Mouse (Mus musculus) gastrocnemius, postnatal 14 days (tissue): Measurements from ENCODE around the gene Poldip3. TPM values are rescaled to one million over a fixed set of nuclear protein-coding genes. Genes with fewer than 3 reads are reported as not detected.

ENCODE experiments used
- DNase-seq: peaks from one replicate; pipeline ENCODE4 v3.0.0; 2021; ENCODE audit warnings: mixed read lengths
- intact Hi-C: fragments of 180-260 bp; cut with DNase I; formaldehyde crosslinking; loops from one replicate; pipeline ENCODE4 v1.15.1; 2025; ENCODE audit warnings: low total_unique reads
- long read RNA-seq, 2 experiments: library from polyadenylated mRNA; stranded (forward); transcript quantifications; one replicate each; pipeline ENCODE4 v2.0.0; 2021
- total RNA-seq, 2 experiments: library from RNA; stranded (reverse); gene quantifications; 2 replicates each; pipeline ENCODE4 v1.2.3; 2021

Gene Poldip3
- total RNA-seq, result 10 to 100 TPM; 25.8 to 26.5 TPM
- long read RNA-seq, experiment 1, transcript Poldip3-201 (9 exons, 3,299 nt), result major isoform, 24 of 35 reads
- long read RNA-seq, experiment 1, partial matches to known transcripts, result 7 of 35 reads
- long read RNA-seq, experiment 1, other reads (novel, unspliced or antisense), result 0 of 35 reads
- long read RNA-seq, experiment 2, transcript Poldip3-201 (9 exons, 3,299 nt), result major isoform, 30 of 37 reads
- long read RNA-seq, experiment 2, partial matches to known transcripts, result 3 of 37 reads
- long read RNA-seq, experiment 2, other reads (novel, unspliced or antisense), result 1 of 37 reads

DNA sequence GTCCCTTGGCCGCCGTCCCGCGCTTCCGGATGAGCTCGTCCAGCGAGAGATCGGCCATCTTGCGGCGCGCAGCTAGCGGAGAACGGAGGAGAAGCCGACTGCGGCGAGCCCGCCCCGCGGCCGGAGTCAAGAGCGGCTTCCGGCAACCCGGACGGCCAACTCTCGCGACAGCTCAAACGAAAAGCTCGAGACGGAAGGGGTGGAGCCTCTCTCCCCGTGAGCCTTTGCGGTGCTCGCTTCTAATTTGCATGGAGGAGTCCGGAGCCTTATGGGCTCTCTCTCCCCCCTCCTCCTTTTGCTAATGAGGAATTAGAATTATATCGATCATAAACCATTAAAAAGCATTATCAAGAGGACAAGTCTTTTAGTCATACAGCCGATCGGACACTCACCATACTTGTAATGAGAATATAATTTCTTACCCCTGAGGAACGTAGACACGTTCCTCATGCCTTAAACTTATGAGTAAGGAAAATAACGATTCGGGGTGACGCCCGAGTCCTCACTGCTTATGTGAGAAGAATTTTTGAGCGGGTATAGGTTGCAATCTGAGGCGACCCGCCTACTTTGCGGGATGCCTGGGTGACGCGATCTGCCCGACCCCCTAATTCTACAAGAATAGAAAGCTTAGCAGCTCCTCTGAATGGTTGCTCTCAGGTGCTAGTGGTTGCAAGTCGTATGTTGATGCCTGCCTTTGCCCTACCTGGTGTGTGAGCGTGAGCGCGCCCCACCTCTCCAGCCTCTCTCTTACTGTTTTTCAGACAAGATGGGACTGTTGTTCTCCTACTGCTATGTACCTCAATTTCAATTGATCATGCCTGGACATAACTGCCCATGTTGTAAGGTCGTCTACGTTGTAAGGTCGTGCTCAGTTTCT is at the start of gene Poldip3:
TSS of gene Poldip3 (minus strand) at position 189 of the 877 bp plus-strand sequence.
- DNase-seq, result peak; percentile 97
- intact Hi-C loops, result no loop called here

DNA sequence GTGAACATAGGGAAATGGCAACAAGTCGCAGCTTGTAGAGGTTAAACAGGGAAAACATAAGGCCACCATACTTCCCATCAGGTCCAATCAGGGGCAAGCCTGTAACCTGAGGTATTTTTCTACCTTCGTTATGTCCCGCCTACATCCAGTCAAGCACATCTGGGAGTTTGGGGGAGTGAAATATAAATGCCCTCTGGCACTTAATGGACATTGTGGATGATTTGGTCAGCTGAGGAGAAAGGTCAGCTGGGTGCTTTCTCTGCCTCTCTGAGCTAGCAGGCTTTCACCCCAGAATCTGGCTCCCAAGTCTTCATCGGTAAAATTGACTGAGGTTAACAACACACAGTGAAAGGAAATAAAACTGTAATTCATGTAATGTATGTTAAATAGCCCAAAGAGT is 44.2 kb upstream of the Poldip3 start:
- intact Hi-C loops, result no loop called here
- DNase-seq, result no peak

DNA sequence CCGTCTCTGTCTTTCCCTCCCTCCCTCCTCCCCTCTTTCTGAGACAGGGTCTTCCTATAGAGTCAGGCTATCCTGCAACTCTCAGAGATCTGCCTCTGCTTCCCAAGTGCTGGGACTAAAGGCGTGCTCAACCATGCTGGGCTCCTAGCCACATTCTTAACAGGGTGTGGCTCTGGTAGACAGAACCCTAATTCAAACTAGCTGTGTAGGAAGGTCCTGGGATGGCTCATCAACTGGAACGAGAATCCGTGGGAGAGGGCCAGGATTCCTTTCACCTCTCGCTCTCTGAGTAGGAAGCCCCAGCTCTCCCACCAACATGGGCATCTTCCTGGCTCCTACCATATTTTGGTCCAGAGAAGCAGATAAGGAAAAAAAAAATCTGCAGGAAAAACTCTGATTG is 33.2 kb upstream of the Poldip3 start:
- intact Hi-C loops, result no loop called here
- no peak for DNase-seq

DNA sequence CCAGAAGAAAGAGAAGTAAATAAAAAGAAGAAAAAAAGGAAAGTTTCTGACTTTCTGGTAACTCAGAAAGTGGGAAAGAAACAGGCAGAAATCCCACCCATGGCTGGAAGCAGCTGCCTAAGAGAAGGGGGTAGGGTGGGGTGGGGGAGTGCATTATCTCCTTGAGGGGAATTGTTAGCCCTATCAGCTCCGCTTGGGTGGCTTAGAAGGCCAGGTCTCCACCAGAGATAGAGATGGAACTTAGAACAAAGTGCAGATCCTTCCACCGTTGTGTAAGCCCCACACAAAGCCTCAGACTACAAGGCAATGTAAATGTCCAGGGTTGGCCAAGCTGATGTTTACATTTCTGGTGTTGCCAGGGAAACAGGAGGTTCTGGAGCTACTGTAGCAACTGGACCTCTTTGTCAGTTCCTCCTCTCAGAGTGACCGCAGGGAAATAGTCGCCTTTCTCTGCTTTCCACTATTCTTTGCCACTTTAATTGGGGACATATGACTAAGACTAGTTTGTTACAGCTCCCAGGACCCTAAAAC is 32.7 kb upstream of the Poldip3 start:
- intact Hi-C loops, result no loop called here
- DNase-seq, result no peak

DNA sequence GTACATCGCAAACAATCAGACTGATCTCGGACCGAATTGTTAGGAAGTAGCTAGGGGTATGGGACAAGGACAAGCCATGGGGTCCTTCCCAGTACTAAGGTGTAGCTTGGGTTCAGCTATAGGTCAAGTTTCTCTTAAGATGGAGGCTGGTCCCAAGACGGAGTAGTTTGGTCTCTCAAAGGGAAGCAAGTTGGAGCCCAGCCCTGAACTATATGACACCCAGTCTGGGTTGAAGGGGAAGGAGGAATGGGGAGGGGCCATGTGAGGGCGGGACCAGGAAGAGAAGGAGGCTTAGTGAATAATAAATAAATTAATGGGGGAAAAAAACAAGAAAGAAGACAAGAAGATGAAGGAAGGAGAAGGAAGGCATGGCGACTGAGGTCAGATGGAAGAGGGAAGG is 30.8 kb upstream of the Poldip3 start:
- DNase-seq, result no peak
- intact Hi-C loops, result no loop called here

DNA sequence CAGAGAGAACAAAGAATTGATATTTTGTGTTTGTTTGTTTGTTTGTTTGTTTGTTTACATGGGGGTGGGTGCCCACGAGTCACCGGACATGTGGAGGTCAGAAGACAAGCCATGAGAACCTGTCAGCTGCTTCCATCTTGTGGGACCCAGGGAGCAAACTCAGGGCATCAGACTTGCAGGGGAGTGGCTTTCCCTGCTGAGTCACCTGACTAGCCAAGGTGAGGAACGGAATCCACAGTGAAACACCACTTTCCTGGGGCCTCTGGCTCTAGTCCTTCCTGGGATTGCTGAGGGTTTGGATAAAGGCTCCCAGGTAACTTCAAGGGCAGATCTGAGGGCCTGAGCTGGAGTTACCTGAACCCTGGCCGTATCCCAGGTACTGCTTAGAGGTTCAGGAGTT is 27.5 kb upstream of the Poldip3 start:
- DNase-seq, result no peak
- intact Hi-C loops, result no loop called here

DNA sequence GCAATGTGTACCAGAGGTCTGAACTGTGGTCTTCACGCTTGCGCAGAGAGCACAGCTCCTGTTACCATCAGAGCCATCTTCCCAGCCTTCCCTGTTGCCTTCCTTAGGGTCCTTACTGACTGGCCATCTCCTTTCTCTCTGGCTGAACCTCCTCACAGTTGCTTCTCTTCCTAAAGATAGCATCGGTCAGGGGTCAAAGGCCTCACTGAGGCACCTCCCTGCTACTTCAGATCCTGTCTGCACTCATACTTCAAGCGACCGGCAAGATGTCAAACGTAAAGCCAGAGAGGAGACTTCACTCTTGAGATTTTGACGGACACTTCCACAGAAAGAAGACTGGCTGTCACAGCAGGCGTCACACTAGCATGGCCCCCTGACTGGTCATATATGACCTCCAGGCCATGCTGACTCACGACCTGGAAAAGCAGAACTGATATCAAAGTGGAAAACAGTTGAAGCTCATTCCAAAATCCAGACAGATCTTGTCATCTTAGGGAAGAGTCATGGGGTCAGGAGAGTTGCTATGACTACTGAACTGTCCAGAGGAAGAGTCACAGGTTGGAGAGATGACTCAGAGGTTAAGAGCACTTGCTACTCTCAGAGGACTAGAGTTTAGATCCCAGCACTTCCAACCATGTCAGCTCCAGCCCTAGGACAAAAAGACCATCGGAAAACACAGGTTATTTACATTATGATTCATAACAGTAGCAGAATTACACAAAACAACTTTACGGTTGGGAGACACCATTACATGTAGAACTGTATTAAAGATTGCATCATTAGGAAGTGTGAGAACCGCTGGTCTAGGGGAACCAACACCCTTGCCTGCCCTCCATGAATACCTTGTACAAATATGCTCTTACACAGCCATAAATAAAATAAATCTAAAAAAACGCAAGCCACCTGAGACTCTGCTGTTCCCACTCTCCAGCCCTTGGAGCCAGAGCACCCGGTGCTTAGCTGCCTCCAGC is 25.0 kb upstream of the Poldip3 start:
- no peak for DNase-seq
- intact Hi-C loops, result no loop called here

DNA sequence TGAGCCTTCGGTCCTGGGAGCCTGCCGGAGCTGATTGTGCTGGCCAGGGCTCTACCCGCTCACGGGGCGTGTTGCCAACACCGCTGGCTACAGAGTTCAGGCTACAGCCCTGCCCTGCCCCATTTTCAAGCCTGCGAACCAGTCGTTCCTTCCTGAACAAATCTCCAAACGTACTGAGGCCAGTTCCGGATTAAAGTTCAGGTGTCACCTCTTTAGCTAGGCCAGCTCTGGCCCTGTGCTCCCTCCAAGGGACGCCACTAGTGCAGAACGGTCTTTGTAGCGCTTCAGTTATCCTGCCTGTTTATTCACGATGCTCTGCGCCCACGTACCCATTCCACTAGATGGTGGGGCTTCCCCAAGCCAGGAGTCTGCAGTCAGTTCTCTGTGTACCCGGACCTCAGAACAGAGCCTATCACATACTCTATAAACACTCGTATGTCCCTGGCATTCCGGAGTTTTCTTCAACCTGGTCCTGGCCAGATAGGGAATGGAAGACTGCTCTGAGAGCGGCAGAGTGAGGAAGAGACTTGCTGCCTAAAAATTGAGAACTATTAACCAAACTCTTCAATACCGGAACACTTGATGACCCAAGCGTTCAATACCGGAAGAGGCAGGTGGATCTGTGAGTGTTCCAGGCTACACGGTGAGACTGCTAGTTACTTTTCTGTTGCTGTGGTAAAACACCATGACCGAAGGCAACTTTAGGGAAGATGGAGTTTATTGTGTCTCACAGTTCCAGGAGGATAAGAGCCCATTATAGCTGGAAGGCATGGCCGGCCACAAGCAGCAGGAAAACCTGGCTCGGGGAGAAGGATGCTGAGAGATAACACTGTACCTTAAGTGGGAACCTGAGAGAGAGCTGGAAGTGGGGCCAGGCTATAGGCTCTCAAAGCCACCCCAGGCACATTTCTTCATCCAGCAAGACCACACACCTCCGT is 23.6 kb upstream of the Poldip3 start, which contains the start of gene Cyb5r3:
TSS of gene Cyb5r3 (minus strand) at position 101 of the 938 bp plus-strand sequence.
- DNase-seq, result no peak
- intact Hi-C loops, result no loop called here

DNA sequence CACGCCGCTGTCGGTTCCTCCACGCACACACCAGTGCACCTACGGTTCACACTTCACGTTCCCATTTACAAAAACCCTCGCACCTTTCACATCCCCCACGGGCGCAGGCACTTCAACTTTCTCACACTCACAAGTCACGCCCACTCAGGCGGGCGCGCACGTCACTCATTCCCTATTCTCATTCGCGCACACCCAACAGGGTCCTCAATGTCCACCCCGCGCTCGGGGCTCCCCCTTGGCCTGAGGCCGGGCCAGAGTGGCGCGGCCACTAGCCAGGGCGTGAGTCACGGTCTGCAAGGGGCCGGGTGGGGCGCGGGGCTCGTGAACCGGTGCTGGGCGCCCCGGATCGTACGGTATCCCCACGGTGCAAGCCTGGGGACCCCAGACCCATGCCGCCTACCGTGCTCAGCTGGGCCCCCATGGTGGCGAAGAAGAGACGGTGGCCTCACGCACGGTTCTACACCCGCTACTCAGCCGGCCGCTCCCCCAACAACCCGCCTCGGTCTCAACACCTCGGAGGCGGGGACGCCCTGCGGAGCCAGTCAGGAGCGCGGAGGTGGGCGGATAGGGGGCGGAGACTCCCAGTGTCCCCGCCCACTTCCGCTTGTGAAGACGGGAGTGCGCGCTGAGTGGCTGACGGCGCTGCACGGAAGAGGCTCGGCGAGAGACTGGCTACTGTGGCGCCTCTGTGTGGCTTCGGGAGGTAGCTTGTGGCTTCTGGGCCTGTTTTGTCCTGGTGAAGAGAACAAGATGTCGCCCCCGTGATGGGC is 22.7 kb upstream of the Poldip3 start:
- intact Hi-C loops, result no loop called here
- peak; percentile 96 for DNase-seq

DNA sequence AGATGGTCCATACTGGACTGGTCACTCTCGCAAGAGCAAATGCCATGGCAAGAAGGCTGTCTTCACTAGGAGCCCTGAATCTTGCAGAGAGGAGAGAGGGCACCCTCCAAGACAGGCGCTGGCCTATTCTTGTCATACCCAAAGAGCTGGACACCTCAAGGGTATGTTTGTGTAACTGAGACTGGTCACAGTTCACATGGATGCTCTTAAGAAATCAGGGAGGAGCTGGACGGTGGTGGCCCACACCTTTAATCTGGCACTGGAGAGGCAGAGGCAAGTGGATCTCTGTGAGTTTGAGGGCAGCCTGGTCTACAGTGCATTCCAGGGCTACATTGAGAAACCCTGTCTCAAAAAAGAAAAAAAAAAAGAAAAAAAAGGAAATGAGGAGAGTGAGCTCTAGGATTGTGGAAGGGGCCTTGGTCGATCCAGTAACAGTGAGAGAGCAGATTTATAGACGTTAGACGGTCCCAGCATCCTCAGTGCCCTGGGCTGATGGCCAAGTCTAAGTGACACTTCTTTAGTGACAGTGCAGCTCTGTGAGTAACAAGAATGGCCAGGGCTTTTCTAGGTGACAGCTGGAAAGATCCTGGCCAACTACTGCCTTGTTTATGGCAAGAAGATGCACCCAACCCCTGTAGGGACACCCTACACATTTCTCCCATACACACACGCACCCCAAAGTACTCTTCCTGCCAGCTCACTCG is 21.9 kb upstream of the Poldip3 start:
- intact Hi-C loops, result no loop called here
- no peak for DNase-seq

DNA sequence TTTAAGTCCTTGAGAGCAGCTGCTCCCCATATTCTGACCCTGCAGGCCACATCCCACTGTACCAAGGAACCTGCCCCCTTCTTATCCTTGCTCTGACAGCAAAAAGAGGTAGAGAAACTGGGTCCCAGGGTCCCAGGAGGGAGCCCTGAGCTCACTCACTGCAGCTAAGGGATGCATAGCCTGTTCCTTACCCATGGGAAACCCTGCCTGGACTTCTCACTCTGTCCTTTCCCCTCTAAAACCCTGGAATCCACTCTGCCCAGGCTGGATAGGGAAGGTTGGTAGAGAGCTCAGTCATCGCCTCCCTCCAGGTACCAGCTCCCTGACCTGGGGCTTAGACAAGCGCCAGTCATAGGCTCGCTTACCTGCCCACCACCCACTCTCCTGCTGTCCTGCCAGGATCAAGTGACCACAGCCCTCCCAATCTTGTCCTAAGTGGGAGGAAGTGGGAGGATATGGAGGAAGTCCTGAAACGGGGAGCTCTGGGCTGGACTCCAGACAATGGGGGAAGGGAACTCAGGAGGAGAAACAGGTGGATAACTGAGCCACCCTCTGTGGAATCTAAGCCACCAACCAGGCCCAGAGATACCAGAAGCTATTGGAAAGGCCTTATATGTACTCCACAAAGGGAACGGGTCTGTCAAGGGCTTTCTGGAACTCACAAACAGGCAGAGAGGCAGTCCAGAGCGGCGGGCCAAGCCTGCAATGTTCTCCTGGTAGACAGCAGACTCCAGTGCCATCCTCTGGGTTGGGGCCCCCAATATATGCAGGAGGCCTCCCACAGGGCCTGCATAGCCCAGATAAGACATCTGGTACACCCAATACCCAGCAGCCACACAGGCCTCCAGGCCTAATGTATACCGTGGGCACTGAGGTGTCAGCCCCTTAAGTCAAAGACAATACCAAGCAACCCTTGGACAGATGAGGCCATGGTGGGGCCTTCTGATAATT is 20.9 kb upstream of the Poldip3 start:
- intact Hi-C loops, result no loop called here
- no peak for DNase-seq

DNA sequence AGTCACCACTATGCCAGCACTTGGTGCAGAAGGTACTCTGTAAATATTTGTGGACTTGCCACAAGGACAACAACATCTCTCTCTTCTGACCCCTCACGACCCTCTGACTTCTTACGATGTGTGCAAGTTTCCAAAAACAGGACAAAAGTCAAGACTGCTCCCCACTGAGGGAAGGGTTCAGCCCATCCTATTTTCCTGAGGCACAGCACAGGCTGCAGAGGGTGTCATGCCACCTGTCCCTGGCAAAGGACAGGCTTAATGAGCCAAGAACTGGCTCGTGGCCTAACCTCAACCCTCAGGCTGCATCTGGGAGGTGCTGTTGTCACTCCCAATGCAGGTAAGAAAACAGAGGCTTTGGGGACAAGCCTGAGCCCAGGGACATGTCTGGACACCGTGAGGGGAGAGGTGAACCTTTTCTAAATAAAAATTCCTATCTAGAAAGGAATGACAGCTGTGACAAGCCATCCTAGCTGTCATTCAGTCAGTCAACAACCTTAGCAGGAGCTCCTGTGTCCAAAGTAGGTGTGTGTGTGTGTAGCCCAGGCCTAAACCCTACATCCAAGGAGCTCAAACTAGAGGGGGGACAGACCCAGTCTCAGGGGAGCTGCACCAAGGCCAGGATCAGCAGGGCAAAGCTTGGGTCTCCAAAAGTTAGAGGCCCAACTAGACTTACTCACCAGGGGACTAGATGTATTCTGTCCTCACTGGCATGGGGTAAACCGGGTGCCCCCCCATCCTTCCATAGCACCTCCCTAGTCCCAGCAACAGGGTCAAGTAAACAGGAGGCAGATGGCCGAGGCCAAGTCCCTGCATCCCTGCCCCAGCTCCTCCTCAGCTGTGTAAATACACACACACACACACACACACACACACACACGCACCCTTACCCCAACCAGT is 19.9 kb upstream of the Poldip3 start:
- no peak for DNase-seq
- intact Hi-C loops, result no loop called here

DNA sequence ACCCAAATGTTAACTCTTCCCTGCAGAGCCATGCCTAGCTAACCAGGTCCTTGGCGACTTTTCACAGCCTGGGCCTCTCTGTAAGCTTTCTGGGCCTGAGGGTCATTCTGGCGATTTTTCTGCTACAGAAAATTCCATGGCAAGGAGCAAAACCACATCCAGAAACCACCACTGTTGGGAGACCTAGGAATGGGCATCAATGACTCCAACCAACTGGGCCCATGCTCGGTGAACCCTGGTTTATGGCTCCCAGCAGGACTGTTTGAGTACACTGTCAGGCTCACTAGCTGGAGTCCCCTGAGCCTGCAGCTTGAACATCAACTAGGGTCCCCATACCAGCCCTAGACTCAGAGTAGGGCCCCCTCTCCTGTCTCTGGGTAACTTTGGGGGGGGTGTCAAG is 19.1 kb upstream of the Poldip3 start:
- intact Hi-C loops, result no loop called here
- no peak for DNase-seq

DNA sequence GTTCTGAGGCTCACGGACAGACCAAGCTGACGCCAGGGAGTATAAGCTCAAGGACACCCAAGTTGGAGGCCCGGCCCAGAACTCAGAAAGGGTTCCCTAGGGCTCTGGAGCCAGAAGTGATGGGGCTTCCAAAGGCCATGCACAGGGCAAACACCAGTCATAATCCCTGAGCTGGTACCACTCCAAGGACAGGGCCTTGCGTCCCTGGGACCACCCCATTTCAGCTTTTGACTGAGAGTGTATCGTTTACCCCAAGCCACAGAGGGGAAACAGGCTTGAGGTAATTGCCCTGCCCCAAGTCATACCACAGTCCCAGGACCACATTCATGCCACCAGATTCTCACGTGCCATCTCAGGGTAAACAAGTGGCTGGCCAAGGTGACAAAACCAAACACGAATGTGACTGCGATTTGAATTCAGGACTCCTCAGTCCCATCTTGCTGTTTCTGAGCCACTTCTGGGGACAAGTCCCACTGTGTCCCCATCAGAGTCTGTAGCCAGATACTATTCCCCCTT is 18.4 kb upstream of the Poldip3 start:
- intact Hi-C loops, result no loop called here
- DNase-seq, result no peak

DNA sequence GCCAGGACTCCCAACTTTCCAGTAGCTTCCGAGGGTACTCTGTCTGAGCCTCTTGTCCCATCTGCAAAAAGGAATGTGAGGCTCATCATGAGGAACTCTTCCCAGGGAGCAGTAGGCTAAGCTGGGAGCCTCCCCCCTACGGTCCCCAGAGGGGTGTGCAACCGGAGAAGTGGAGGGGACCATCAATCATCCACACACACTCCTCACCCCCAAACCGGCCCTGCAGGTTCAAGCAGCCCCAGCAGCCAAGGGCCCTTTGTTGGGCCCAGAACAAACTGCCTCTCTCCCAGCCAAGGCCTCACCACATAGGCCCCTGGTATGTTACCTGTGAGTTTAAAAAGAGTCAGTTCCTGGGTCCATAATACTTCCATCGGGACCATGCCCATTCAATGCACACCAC is 17.9 kb upstream of the Poldip3 start:
- intact Hi-C loops, result no loop called here
- DNase-seq, result no peak
